Mouse (Mus musculus) olfactory bulb, adult 2 months (tissue): ENCODE measurements around the gene Coq9. TPM values are rescaled to one million over a fixed set of nuclear protein-coding genes. Genes with fewer than 3 reads are reported as not detected.

Source experiments
- H3K27ac ChIP-seq: fragments of 200-500 bp; 2 replicates; pipeline ENCODE4 v1.5.1; 2012; ENCODE audit warnings: low read depth, low read length; ENCODE audit not compliant: insufficient read depth
- H3K4me1 ChIP-seq: fragments of 200-500 bp; 2 replicates; pipeline ENCODE4 v1.6.1; 2012; ENCODE audit warnings: low read length; ENCODE audit not compliant: control insufficient read depth, insufficient read depth
- H3K4me3 ChIP-seq: fragments of 200-500 bp; 2 replicates; pipeline ENCODE4 v1.5.1; 2012; ENCODE audit warnings: mild to moderate bottlenecking, low read depth, low read length, moderate library complexity; ENCODE audit not compliant: insufficient read depth
- CTCF ChIP-seq: fragments of 200-500 bp; IDR thresholded peaks from 2 replicates; pipeline ENCODE4 v1.5.1; 2012; ENCODE audit warnings: low read depth, mild to moderate bottlenecking, low read length, moderate library complexity; ENCODE audit not compliant: insufficient read depth
- POLR2A ChIP-seq: fragments of 200-500 bp; IDR thresholded peaks from 2 replicates; pipeline ENCODE4 v1.6.1; 2012; ENCODE audit warnings: mild to moderate bottlenecking, low read depth, low read length, moderate library complexity; ENCODE audit not compliant: insufficient read depth
- WGBS: fragments of 180-500 bp; shearing (Covaris S2); methylation state at CpG from one replicate; pipeline ENCODE4 v1.1.7; 2018; 5-methylcytosine and 5-hydroxymethylcytosine counted together
- polyA plus RNA-seq: library from polyadenylated mRNA; stranded (reverse); fragments of >200 nt; gene quantifications from 2 replicates; pipeline ENCODE4 v1.2.4, GENCODE M21; 2012; ENCODE audit warnings: low replicate concordance; ENCODE audit not compliant: missing spikeins, insufficient read depth, insufficient read length

Gene Coq9
- polyA plus RNA-seq, 1 experiment: not detected

DNA sequence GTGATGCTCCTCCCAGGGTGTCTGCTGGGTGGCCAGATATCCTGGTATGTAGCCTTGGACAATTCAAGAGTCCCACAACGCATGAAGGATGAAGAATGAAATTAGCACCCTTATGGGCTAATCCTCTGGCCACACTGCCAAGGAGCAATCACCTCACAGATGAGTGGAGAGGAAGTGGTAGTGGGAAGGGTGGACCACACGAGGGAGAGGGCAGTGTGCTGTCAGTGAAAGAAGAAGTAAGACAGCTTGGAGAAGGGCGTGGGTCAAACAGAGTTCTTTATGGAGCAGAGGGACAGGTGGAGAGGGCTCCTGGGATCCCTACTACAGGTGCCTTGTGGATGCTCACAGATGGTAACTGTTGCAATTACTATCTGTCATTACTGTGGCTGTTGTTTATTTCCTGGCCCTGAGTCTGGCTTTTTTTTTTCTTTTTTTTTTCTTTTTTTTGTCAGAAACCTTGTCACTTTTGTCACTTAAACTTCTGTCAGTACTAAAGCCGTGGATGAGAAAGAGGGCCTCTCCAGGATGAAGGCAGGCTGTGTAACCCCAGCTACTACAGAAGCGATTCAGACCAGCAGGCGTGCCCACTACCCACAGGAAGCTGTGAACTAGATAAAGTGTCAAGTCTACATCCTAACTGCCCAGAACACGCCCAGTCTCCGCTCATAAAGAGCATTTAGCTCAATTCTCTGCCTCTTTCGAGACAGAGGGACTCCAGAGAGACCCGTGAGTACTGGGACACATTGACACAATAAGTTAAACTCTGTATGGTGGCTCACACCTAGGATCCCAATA lies 33.4 kb upstream of the Coq9 start:
- whole genome bisulfite sequencing: 82% methylated on average over 10 of the region's 10 CpGs
- Histone ChIP-seq H3K4me3 (no peak overlapping the region), H3K4me1 (peaks cover 31% of the 10 kb centered on the region), H3K27ac (no peak overlapping the region)
- no peak for TF ChIP-seq CTCF
- TF ChIP-seq POLR2A: no peak

DNA sequence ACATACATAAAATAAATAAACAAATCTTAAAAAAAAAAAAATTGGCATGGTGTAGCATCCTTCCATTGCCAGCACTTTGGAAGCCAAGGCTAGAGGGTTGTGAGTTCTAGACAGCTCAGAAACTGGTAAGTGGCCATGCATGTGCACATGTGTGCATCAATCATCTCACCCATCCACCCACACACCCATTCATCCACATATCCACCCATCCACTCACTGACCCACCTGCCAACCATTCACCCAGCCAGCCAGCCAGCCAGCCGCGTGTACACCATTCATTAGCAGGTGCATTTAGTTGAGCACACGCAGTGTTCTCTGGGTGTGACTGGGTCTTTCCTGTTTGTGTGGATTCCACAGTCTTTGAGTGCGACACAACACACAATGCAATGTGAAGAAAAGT lies 32.3 kb upstream of the Coq9 start:
- Histone ChIP-seq H3K4me1 (peaks cover 22% of the 10 kb centered on the region), H3K27ac (no peak overlapping the region), H3K4me3 (no peak overlapping the region)
- TF ChIP-seq POLR2A (no peak), CTCF (no peak)
- WGBS: 75% methylated on average over 4 of the region's 4 CpGs

DNA sequence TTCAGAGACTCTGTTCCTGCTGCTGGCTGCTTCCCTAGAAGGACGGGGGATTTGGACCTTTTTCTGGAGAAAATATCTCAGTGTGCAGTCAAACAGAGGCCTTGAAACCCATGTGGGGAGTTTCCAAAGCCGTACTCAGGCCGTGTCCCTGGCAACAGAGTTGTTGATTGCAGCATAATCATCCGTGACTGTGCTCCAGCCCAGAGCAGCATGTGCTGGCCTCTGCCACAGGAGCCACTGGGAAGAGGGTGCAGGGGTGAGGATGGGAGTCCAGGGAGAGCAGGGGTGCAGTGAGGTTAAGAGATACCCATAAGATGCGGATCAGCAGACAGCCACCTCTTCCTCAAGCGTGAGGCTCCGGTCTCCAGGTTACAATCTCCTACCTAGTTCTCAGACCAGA lies 30.6 kb upstream of the Coq9 start:
- no peak for TF ChIP-seq POLR2A
- TF ChIP-seq CTCF: no peak

DNA sequence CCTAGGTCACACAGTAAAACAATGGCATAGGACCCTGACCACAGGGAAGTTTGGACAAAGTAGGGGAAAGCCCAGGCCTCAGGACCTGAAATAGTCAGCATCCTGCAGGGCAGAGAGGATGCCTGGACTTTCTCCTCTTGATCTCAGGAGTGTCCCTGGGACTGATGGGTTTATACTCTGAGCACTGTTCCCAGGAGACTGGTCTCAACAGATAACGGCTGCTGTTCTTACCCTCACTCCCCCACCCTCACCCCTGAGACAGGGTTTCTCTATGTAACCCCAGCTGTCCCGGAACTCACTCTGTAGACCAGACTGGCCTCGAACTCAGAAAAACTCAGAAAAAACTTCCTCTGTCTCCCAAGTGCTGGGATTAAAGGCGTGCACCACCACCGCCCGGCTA lies 29.7 kb upstream of the Coq9 start:
- peaks cover 14% of the 10 kb centered on the region for H3K4me1 ChIP-seq
- TF ChIP-seq POLR2A (no peak), CTCF (no peak)
- H3K27ac ChIP-seq: no peak overlapping the region
- no peak overlapping the region for H3K4me3 ChIP-seq
- 92% methylated on average over 6 of the region's 6 CpGs for WGBS

More for the DNA sequence above, 30.6 kb upstream of the Coq9 start:
- no peak overlapping the region for H3K4me3 ChIP-seq
- H3K27ac ChIP-seq: no peak overlapping the region
- H3K4me1 ChIP-seq: peaks cover 12% of the 10 kb centered on the region
- 56% methylated on average over 7 of the region's 7 CpGs for WGBS

DNA sequence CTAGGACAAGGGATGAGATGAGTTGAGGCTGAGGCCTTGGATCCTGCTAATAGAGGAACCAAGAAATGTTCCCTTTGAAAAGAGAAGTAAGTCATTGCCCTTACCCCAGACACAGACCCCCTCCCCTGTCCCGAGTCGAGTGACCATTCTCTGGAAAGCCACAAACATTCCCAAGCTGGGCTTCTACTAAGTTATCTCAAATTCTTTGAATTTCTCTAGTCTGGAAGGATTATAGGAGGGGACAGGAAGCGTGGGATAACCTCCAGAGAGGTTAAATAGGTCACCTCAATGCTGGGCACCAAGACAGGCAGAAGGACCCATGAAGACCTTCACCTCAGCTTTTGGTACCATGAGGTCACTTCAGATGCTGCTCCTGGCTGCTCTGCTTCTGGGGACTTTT lies 28.0 kb upstream of the Coq9 start, which contains the start of gene Ccl17:
Gene Ccl17 (plus strand): TSS at position 301 of the 400 bp plus-strand sequence.
- TF ChIP-seq POLR2A (no peak), CTCF (no peak)
- Histone ChIP-seq H3K27ac (no peak within 1 kb of the TSS), H3K4me3 (no peak within 1 kb of the TSS), H3K4me1 (peaks cover 10% of the 10 kb centered on the region; the same call in 1 of the 2 replicates)
- 83% methylated on average over 3 of the region's 3 CpGs for WGBS

DNA sequence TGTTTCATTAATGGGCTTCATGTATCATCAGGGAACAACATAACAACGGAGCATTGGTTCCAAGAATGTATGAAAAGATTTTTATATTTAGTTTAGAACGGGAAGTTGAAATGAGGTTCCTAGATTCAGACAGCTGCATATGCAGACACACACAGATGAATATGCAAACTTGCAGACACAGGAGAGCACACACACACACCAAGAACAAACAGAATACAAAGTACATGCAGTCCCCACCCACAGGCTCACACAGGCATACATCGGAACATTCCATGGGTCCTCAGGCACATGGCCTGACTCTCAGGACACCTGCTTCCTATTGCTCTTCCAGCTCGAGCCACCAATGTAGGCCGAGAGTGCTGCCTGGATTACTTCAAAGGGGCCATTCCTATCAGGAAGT lies 27.3 kb upstream of the Coq9 start:
- TF ChIP-seq POLR2A (no peak), CTCF (no peak)
- Histone ChIP-seq H3K4me1 (peaks cover 10% of the 10 kb centered on the region; the same call in 1 of the 2 replicates), H3K4me3 (no peak overlapping the region), H3K27ac (no peak overlapping the region)
- WGBS: 89% methylated on average over 5 of the region's 5 CpGs

DNA sequence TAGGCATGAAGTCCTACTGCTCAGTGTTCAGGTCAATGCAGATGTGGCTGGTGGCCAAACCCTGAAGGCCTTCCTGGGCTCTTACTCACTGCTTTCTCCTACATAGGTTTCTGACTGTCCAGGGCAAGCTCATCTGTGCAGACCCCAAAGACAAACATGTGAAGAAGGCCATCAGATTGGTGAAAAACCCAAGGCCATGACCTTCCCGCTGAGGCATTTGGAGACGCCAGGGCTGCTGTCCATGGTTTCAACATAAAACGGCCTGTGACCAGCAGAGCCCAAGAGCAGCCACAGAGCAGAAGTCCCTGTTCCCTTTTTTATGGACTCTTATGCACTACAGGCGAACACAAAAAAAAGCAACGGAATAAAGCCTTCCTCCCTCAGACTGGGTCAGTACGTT lies 26.5 kb upstream of the Coq9 start:
- Histone ChIP-seq H3K27ac (no peak overlapping the region), H3K4me3 (no peak overlapping the region), H3K4me1 (peaks cover 10% of the 10 kb centered on the region; the same call in 1 of the 2 replicates)
- TF ChIP-seq POLR2A: no peak
- TF ChIP-seq CTCF: no peak
- 88% methylated on average over 6 of the region's 6 CpGs for WGBS

DNA sequence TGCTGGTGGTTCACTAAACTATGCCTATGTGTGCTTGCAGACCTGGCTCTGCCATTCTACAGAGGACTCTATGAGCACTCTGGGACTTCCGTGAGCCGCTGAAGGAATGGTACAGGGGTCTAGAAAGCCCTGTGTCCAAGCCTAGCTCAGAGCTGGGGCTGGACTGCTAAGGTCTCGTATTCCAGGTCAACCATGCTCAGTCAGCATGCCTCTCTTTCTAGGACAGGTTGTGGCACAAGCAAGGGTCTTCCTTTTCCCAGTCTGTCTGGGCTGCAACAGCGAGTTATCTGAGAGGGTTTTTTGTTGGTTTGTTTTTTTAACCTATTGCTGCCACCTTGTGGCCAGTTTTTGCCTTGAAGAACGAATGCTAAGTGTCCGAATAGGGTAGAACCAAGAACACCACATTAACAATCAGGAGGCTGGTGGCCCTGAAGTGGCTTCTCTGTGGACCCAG lies 25.4 kb upstream of the Coq9 start:
- TF ChIP-seq POLR2A (no peak), CTCF (0 out of 2 replicates have a peak, but pooled peaks have one; percentile 10)

DNA sequence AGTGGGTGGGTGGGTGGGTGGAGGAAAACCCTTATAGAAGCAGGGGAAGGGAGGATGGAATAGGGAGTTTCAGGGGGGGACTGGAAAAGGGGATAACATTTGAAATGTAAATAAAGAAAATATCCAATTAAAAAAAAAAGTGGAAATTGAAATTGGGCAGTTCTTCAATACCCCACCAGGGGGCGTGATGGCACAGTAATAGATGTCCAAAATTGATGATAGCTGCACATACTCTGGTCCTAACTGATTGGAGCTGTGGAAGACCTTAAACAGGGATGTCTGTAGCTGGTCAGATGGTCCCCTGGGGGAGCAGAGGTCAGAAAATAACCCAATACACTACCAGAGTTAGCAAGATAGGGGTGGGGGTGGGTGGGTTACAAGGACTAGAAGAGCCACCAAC lies 23.6 kb upstream of the Coq9 start:
- Histone ChIP-seq H3K4me3 (no peak overlapping the region), H3K4me1 (peaks cover 5% of the 10 kb centered on the region; the same call in 1 of the 2 replicates), H3K27ac (no peak overlapping the region)
- WGBS: 0% methylated on average over 1 of the region's 1 CpGs
- no peak for TF ChIP-seq POLR2A
- no peak for TF ChIP-seq CTCF

More for the DNA sequence above, 25.4 kb upstream of the Coq9 start:
- WGBS: 23% methylated on average over 6 of the region's 6 CpGs
- peaks cover 5% of the 10 kb centered on the region; the same call in 1 of the 2 replicates for H3K4me1 ChIP-seq
- peak overlapping the region; percentile 26; the same call in 1 of the 2 replicates for H3K4me3 ChIP-seq
- H3K27ac ChIP-seq: no peak overlapping the region
